Mouse (Mus musculus): ENCODE data around the gene Nup210l.

DNA sequence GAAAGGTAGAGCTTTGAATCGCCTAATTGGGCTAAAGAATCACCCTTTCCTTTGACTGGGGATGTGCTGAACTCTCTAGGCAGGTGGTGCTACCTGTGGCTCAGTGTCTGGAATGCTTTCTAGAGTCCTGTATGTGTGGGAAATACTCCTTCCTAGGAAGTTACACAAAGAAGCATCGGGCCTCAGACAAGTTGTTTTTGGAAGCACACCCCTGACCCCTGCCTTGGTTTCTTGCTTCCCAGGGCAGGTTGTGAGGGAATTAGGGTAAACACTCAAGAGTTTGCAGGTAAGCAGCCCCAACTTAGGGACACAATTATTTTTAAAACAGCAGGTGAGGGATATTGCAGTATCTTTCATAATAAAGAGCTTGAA, 151.2 kb downstream of the Nup210l start:
- TF ChIP-seq CTCF (IDR thresholded peaks at IDR 0.05; ENCODE audit: extremely low read depth, insufficient read depth, low read length) (no peak), POLR2A (IDR thresholded peaks at IDR 0.05; ENCODE audit: extremely low read depth, insufficient read depth, low read length) (no peak)

All from cortical plate, adult 2 months (tissue).